Comparison of ENCODE assay signal across 10 mouse cellular contexts in genomic region chr4:85768107-85768506, GRCm38 (mm10).
A peak's percentile ranks its signal among the peaks of the same experiment; 100 is the strongest.
DNase-seq lines count a peak whose midpoint lies in the region; ATAC-seq lines count a peak whose summit lies in the region.
"Had no signal": no experiment of that assay in that cellular context is flagged by ENCODE, and none has a peak within 500 bp of the region (broad histone marks: within the 10 kb centered on the region; RNA-seq: fewer than 3 reads in every experiment).

No protein-coding gene starts in this region.

- H3K27ac ChIP-seq in midbrain, embryonic 13.5 days, result no peak overlapping the region
- H3K27ac ChIP-seq in midbrain, embryonic 11.5 days (ENCODE audit: low read depth, low read length), result no peak overlapping the region
- H3K27ac ChIP-seq in hindbrain, embryonic 11.5 days (ENCODE audit: low read depth, low read length), result no peak overlapping the region

- no peak overlapping the region for H3K9ac ChIP-seq in midbrain, embryonic 13.5 days (replicated peaks)
- H3K9ac ChIP-seq in midbrain, embryonic 11.5 days (ENCODE audit: low read length), result no peak overlapping the region
- no peak overlapping the region for H3K9ac ChIP-seq in hindbrain, embryonic 11.5 days (ENCODE audit: low read depth, low read length)

- H3K4me2 ChIP-seq in midbrain, embryonic 13.5 days (replicated peaks), result no peak overlapping the region
- no peak overlapping the region for H3K4me2 ChIP-seq in midbrain, embryonic 11.5 days
- H3K4me2 ChIP-seq in hindbrain, embryonic 11.5 days (replicated peaks; ENCODE audit: low read depth, low read length), result no peak overlapping the region

- peaks cover 14% of the 10 kb centered on the region for H3K4me1 ChIP-seq in midbrain, embryonic 13.5 days (replicated peaks)
- H3K4me1 ChIP-seq in midbrain, embryonic 11.5 days (ENCODE audit: control insufficient read depth, insufficient read depth, low read length), result peaks cover 7% of the 10 kb centered on the region
- no peaks in the 10 kb centered on the region for H3K4me1 ChIP-seq in hindbrain, embryonic 11.5 days (replicated peaks; ENCODE audit: control insufficient read depth, insufficient read depth, low read length)

- WGBS in midbrain, embryonic 13.5 days, result 33% methylated on average over 5 of the region's 5 CpGs
- WGBS in midbrain, embryonic 11.5 days, result 62% methylated on average over 5 of the region's 5 CpGs
- 26% methylated on average over 5 of the region's 5 CpGs for WGBS in hindbrain, embryonic 11.5 days

- peaks cover 5% of the 10 kb centered on the region; the same call in 1 of the 2 replicates for H3K9me3 ChIP-seq in midbrain, embryonic 13.5 days
- no peaks in the 10 kb centered on the region for H3K9me3 ChIP-seq in midbrain, embryonic 11.5 days (ENCODE audit: control insufficient read depth, low read length)
- no peaks in the 10 kb centered on the region for H3K9me3 ChIP-seq in hindbrain, embryonic 11.5 days (ENCODE audit: control insufficient read depth, low read length)

- ATAC-seq in midbrain, embryonic 13.5 days, result peak; percentile 37; the same call in 1 of the 2 replicates
- ATAC-seq in midbrain, embryonic 11.5 days (ENCODE audit: low FRiP score), result no peak
- no peak for ATAC-seq in hindbrain, embryonic 11.5 days (ENCODE audit: low FRiP score)

- no peak overlapping the region for H3K4me3 ChIP-seq in midbrain, embryonic 13.5 days (replicated peaks)
- H3K4me3 ChIP-seq in midbrain, embryonic 11.5 days (ENCODE audit: low read depth, low read length), result no peak overlapping the region
- H3K4me3 ChIP-seq in hindbrain, embryonic 11.5 days (ENCODE audit: low read depth, low read length), result no peak overlapping the region
- H3K4me3 ChIP-seq: myocyte had no signal

- no peaks in the 10 kb centered on the region for H3K36me3 ChIP-seq in midbrain, embryonic 13.5 days
- H3K36me3 ChIP-seq in midbrain, embryonic 11.5 days (ENCODE audit: control insufficient read depth, insufficient read depth, low read length), result no peaks in the 10 kb centered on the region
- no peaks in the 10 kb centered on the region for H3K36me3 ChIP-seq in hindbrain, embryonic 11.5 days (ENCODE audit: control insufficient read depth, insufficient read depth, low read length)

- H3K27me3 ChIP-seq in midbrain, embryonic 13.5 days, result peaks cover 46% of the 10 kb centered on the region
- H3K27me3 ChIP-seq in midbrain, embryonic 11.5 days (ENCODE audit: control insufficient read depth, insufficient read depth, low read length), result peaks cover 5% of the 10 kb centered on the region; the same call in 1 of the 2 replicates
- no peaks in the 10 kb centered on the region for H3K27me3 ChIP-seq in hindbrain, embryonic 11.5 days (ENCODE audit: control insufficient read depth, insufficient read depth, low read length)

- DNase-seq in midbrain, embryonic 11.5 days (ENCODE audit: low spot score, missing footprints), result no peak
- peak; percentile 17 for DNase-seq in hindbrain, embryonic 11.5 days (ENCODE audit: low spot score)
- peak; percentile 29 for DNase-seq in layer of hippocampus, adult 11-12 months (ENCODE audit: low spot score)
- peak; percentile 63 for DNase-seq in retina, embryonic 14.5 days (ENCODE audit: low spot score)
- no peak for DNase-seq in heart, adult 9 months (ENCODE audit: low spot score in 2 of 2)
- DNase-seq in adrenal gland, postnatal 10 days, result no peak
- DNase-seq in urinary bladder, postnatal 25 days (ENCODE audit: low spot score), result no peak
- DNase-seq: gastrocnemius, postnatal 10 days had no signal

Comparison
In these comparisons a context has a peak if more than half of its experiments do, and no peak if none do; other contexts are left out.
1. DNase-seq: peak in hindbrain, embryonic 11.5 days (single experiment), layer of hippocampus, adult 11-12 months (single experiment) and retina, embryonic 14.5 days (single experiment); none in midbrain, embryonic 11.5 days (single experiment), heart, adult 9 months (0 of 2), adrenal gland, postnatal 10 days (single experiment) and urinary bladder, postnatal 25 days (single experiment).